Mouse (Mus musculus): ENCODE data around the gene Gm9733.
"Not testable (repeated sequence)": the region's sequence is repeated elsewhere in the genome, so short reads cannot be mapped to it uniquely, and the experiment has no call there.

Gm9733 gene

DNA sequence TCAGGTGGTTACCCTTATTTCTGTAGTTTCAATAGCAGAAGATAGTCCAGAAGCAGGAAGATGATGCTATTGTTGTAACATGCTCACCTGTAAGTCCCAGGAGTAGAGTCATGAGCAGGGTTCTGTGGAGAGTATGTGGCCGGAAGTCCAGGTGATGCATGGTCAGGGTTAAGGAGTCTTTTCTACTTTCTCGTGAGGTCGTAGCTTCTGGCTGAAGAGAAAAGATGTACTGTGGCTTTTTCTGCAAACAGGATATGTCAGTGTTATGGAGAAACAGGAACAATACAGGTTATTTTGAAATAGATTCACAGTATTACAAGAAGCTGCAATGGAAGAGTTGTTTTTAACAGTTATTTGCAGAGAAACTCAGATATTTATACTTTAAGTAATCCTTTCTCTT lies at the start of gene Gm9733:
Gene Gm9733 (minus strand): TSS at position 240 of the 400 bp plus-strand sequence.
- no peak for DNase-seq

DNA sequence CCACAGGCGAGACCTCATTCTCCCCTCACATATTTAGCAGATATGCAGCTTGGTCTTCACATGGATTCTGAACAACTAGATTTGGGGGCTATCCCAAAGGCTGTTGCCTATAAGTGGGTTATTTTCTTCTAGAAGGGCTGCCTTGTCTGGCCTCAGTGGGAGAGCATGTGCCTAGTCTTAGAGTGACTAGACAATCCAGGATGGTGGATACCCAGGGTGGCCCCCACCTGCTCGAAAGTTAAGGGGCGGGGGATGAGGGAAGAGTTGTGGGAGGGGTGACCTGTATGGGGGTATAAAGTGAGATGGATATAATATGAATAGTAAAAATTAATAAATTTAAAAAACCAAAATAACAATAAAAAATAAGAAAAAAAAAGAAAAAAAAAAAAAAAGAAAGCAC lies 23.6 kb upstream of the Gm9733 start:
- DNase-seq: not testable (repeated sequence)

DNA sequence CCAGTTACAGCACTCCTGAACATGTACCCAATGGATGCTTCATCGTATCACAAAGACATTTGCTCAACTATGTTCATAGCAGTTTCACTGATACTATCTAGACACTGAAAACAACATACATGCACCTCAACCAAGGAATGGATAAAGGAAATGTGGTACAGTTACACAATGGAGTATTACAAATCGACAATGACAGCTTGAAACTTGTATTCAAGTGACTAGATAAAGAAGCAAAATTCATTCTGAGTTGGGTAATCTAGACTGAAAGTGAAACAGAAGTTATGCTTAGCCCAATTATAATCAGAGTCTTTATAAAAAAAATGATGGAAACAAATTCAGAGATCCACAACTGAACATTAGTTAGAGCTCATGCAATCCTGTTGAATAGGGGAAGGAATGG lies 18.2 kb upstream of the Gm9733 start:
- not testable (repeated sequence) for DNase-seq

DNA sequence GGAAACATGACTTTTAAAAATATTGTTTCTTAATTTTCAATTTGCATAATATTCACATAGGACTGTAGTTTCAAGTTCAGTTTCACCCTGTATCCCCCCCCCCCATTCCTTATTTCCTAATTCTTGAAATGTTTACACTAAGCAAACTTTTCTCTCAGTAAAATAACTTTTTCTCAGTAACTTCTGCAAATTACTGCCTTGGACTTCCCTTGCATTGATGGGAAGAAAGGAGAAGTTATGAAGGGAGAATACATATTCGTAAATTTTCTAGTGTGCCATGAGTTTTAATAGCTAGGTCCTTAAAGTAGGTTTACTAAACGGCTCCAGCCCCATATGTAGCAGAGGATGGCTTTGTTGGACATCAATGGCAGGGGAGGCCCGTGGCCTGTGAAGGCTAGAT lies 13.5 kb upstream of the Gm9733 start:
- DNase-seq: not testable (repeated sequence)

DNA sequence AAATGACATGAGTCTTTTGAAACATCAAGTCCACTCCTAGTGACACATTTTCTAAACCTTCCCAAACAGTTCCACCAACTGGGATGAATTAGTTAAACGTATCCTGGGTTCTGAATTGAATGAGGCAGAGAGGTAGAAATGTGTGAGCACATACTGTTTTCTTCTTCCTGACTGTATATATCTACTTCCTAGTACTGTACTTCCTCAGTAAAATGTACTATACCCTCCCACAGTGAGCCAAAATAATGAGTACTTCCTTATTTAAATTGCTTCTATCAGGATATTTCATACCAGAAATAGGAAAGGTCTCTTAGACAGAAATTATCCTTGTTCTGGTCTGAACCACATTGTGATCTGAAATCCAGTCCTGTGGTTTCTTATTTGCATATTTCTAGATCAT lies 8.2 kb upstream of the Gm9733 start:
- DNase-seq: no peak

DNA sequence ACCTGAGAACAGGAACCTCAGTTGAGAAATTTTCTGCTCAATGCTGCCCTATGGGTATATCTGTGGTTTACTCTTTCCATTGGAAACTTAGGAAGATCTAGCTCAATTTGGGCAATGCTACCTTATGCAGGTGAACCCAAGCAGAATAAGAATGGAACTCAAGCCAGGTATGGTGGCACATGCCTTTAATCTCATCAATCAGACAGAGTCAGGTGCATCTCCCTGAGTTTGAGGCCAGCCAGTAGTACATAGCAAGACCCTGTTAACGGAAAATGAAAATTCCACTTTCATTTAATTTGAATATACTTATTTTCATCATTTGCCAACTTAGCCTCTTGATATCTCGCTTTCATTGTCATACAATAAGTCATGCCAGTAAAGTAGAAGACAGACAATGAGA lies 2.1 kb upstream of the Gm9733 start:
- DNase-seq: no peak

DNA sequence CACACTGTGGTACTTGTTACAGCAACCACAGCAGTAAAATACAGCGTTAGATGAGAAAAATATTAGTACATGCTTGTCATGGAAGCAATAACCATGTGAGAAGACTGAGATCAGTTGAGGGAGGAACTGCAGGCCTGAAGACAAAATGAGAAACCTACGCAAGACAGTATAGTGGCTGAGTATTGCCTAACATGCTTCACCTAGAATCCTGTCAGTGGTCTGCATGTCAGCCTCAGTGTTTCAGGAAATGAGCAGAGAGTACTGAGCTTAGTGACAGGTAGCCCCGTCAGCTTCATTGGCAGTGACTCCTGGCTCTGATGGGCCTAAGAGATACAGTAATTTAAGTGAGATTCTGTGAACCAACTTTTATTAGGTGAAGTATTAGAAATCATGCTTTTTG lies 557 bp downstream of the Gm9733 start:
- no peak for DNase-seq

DNA sequence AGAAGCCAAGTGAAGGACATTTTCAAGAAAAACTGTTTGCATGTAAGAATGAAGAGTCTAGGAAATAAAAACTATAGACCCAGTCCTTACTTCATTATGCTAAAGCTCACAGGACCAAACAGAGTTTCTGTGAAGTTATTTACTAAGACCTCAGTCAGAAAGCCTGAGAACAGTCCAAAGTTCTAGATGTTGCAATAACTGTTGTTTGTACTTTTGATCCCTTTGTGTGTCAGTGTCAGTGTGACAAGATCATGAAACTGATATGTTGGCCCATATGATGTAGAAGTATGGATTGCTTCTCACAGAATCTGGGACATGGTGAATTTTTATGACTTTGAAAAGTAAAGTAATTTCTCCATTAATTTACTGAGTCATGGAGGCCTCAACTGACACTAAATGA lies 2.6 kb downstream of the Gm9733 start:
- DNase-seq: no peak

DNA sequence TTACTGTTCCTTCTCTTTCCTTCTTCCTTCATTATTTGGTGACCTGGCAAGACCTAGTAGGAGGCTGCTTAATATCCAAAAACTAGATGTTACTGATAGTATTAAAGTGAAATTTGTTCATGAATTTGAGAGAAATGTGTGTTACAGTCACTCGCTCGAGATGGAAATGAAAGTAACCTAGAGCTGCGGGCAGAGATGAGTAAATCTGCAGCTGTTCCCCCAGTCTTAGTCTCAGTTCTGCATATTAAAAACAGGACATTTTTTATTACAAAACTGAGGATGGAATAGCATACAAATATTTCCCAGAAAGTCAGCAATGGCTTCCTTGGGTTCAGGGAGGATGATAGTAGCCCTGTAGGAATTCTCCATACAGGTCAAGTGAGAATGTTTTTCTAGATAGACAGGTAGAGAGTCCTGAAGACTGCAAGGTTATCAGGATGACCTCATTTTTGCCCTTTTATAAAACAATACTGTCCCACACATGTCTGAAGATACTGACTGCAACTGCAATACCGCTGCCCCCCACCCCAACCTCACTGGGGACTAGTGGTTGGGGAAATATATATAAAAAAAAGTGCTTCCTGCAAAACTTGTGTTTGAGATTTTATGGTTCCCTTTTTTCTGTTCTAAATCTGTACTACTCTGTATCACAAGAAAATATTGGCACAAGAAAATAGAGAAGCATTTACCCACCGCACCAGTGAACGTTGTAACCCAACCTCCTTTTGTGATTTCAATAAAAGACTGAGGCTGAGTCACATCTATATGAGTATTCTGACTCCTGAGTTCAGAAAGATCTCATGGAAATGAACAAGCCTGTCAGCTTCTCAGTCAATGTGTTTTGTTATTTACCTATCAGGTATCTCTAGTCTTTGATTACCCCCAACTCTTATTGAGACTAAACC lies 47.4 kb downstream of the Gm9733 start:
- DNase-seq: no peak

DNA sequence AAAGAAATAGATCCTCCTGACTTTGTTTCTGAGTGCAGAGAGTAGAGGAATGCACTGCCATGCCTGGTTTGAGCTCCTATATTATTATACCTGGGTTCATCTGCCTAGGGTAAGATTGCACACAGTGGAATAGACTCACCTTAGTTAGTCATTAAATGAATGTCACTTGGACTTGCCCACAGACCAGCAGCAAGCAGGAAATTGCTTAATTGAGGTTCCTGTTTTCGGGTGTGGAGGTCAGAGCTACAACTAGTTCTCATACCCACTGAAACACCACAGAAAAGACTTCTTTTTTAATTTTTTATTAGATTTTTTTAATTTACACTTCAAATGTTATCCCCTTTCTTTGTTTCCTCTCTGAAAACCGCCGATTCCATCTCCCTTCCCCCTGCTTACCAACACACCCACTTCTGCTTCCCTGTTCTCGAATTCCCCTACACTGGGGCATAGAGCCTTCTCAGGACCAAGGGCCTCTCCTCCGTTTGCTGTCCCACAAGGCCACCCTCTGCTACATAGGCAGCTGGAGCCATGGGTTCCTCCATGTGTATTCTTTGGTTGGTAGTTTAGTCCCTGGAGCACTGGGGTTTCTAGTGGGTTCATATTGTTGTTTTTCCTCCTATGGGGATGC lies 56.1 kb downstream of the Gm9733 start:
- no peak for DNase-seq

DNA sequence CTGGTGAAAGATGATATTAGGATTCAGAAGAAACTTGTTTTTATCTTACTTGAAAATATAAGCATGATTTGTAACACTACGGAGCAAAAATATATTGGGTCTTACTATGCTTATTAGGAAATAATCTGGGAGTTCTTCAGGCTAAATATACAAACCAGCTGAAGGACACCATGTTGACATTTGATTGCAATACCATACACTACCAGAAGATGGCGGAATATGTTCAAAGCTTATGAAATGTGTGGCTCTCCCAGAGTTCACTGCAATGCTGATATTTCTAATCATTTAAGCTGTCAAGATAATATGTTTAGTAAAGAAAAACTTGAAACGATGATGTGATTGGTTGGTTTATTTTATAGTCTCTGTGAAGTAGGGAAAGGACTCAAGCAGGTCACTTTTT lies 67.7 kb downstream of the Gm9733 start:
- no peak for DNase-seq

DNA sequence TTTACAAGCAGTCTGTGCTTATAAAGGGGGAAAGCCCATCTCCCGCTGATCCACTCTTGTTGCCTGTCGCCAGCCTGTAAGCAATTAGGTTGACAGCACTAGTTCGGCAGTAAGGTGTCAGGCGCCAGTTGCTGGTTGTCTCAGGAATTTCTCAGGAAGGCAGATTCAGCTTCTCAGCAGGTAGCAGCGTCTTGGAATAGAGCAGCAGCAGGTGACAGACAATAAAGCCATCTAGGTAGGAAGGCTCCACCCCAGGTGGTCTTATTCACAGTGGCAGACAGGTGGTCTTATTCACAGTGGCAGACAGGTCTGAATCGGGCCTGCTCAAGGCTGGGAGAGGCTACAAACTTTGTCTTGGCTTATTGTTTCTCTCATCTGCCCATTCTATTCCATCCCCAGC lies 76.4 kb downstream of the Gm9733 start:
- no peak for DNase-seq

All from liver (tissue).